Mouse (Mus musculus) G1E (cell line): Measurements from ENCODE around the gene Gm10663. TPM values are rescaled to one million over a fixed set of nuclear protein-coding genes. Genes with fewer than 3 reads are reported as not detected.

Experiments used
- ATAC-seq: 2 replicates; pipeline ENCODE4 v1.8.0; 2016; ENCODE audit warnings: mild to moderate bottlenecking; ENCODE audit not compliant: insufficient number of reproducible peaks, poor library complexity, low FRiP score, severe bottlenecking; ENCODE audit errors: extremely low read depth
- DNase-seq: peaks from one replicate; pipeline ENCODE4 v3.0.0; 2012; ENCODE audit warnings: low spot score
- H3K27me3 ChIP-seq: 2 replicates; pipeline ENCODE4 v1.6.1; 2012; ENCODE audit warnings: mild to moderate bottlenecking, low read length, inconsistent platforms; ENCODE audit not compliant: insufficient read depth
- H3K36me3 ChIP-seq: replicated peaks from 2 replicates; pipeline ENCODE3; 2012; ENCODE audit warnings: mild to moderate bottlenecking, inconsistent platforms
- H3K4me1 ChIP-seq: 2 replicates; pipeline ENCODE4 v1.6.1; 2012; ENCODE audit warnings: low read depth, low read length, inconsistent platforms, mixed read lengths; ENCODE audit not compliant: insufficient read depth
- H3K4me3 ChIP-seq: 2 replicates; pipeline ENCODE4 v1.5.1; 2012; ENCODE audit warnings: low read depth, mild to moderate bottlenecking, inconsistent platforms, low read length, moderate library complexity, mixed read lengths
- H3K9me3 ChIP-seq: replicated peaks from 2 replicates; pipeline ENCODE4 v1.6.1; 2012; ENCODE audit warnings: inconsistent platforms
- CTCF ChIP-seq: IDR thresholded peaks from 2 replicates; pipeline ENCODE4 v1.5.1; 2012; ENCODE audit warnings: low read depth, low read length, inconsistent platforms, mixed read lengths
- GATA1 ChIP-seq: IDR thresholded peaks from 2 replicates; pipeline ENCODE4 v1.6.1; 2012; ENCODE audit warnings: borderline replicate concordance, low read length, inconsistent platforms, mixed read lengths
- GATA2 ChIP-seq: IDR thresholded peaks from 2 replicates; pipeline ENCODE4 v1.6.1; 2012; ENCODE audit warnings: low read depth, low read length, inconsistent platforms, borderline replicate concordance
- POLR2AphosphoS5 ChIP-seq: IDR thresholded peaks from 2 replicates; pipeline ENCODE4 v1.6.1; 2012; ENCODE audit warnings: low read depth, low read length, inconsistent platforms; ENCODE audit not compliant: insufficient replicate concordance
- TAL1 ChIP-seq: conservative IDR thresholded peaks from 2 replicates; pipeline ENCODE4 v1.6.1; 2012; ENCODE audit warnings: low read depth, low read length, inconsistent platforms, mixed read lengths
- polyA plus RNA-seq: library from polyadenylated mRNA; stranded (reverse); fragments of >175 nt; gene quantifications from 2 replicates; pipeline ENCODE4 v1.2.3, GENCODE M21; 2012
- total RNA-seq, 2 experiments: library from RNA; stranded (forward) in 1 of 2; stranded (reverse) in 1 of 2; fragments of 200-1000 nt in 1 of 2; fragments of >200 nt in 1 of 2; fragmentation: Nextera tagmentation in 1 of 2; gene quantifications; 2 replicates each; pipeline ENCODE4 v1.2.3; 2014 to 2017

Gm10663 gene
- total and polyA plus RNA-seq, 3 experiments: not detected

DNA sequence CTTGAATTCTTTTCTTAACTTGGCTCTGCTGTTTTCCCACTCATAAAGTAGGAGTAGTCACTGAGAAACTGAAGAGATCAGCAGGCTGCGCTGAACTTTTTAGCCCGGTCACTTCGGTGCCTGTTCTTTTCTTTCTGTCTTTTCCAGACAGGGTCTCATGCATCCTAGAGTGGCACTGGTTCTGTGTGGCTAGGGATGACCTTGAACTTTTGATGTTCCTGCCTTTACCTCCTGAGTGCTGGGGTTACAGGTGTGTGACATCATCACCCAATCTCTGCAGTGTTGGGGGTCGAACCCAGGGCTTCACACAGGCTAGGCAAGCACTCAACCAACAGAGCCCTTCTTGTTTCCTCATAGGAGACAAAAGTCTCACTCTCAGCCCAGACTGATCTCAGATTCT, 18.1 kb upstream of the Gm10663 start:
- no peak overlapping the region for H3K4me3 ChIP-seq

DNA sequence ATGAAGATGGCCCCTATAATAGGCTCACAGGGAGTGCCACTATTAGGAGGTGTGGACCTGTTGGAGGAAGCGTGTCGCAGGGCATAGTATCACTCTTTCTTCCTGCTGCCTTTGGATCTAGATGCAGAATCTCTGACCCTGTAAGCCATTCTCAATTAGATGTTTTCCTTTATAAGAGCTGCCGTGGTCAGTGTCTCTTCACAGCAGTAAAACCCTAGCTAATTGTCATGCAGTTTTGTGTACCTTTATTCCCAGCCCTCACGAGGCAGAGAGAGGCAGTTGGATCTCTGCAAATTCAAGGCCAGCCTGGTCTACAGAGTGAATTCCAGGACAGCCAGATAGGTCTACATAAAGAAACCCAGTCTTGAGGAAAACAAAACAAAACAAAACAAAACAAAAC, 12.6 kb upstream of the Gm10663 start:
- ATAC-seq (no peak), DNase-seq (no peak)
- no peak for TF ChIP-seq CTCF
- no peak for TF ChIP-seq GATA2
- no peak for TF ChIP-seq POLR2AphosphoS5
- TF ChIP-seq TAL1: no peak
- TF ChIP-seq GATA1: no peak
- Histone ChIP-seq H3K4me1 (no peaks in the 10 kb centered on the region), H3K9me3 (no peaks in the 10 kb centered on the region), H3K27me3 (0 out of 2 replicates have a peak, but pooled peaks cover 6% of the 10 kb centered on the region), H3K36me3 (no peaks in the 10 kb centered on the region), H3K4me3 (no peak overlapping the region)

More for the DNA sequence above, 18.1 kb upstream of the Gm10663 start:
- no peak for TF ChIP-seq CTCF
- TF ChIP-seq GATA1: no peak
- no peak for TF ChIP-seq TAL1
- no peak for TF ChIP-seq POLR2AphosphoS5
- no peak for TF ChIP-seq GATA2
- no peaks in the 10 kb centered on the region for H3K9me3 ChIP-seq
- H3K27me3 ChIP-seq: peaks cover 16% of the 10 kb centered on the region; the same call in 1 of the 2 replicates
- no peak for DNase-seq
- H3K4me1 ChIP-seq: no peaks in the 10 kb centered on the region
- no peaks in the 10 kb centered on the region for H3K36me3 ChIP-seq
- ATAC-seq: no peak

DNA sequence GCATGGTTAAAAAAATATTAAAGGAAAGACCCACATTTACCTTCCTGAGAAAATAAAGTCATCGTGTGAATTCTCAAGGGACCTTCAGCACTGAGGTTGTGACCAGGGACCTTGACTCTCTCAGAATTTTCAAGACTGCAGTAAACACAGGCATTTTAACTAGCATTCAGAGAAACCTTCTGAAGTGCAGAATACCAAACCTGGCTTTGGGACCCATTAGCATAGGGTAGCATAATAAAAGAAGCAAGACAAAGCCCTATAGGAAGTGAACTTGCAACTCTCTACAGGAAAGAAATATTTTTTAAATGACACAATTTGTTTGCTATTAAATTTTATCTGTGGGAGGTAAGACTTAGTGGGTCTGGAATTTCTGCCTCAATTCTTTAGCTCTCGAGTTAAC, 10.8 kb upstream of the Gm10663 start:
- Histone ChIP-seq H3K36me3 (no peaks in the 10 kb centered on the region), H3K27me3 (no peaks in the 10 kb centered on the region), H3K4me1 (no peaks in the 10 kb centered on the region; the same call in 1 of the 2 replicates), H3K9me3 (no peaks in the 10 kb centered on the region), H3K4me3 (no peak overlapping the region)
- no peak for ATAC-seq
- no peak for DNase-seq
- TF ChIP-seq CTCF (no peak), TAL1 (no peak), POLR2AphosphoS5 (no peak), GATA1 (no peak), GATA2 (no peak)

DNA sequence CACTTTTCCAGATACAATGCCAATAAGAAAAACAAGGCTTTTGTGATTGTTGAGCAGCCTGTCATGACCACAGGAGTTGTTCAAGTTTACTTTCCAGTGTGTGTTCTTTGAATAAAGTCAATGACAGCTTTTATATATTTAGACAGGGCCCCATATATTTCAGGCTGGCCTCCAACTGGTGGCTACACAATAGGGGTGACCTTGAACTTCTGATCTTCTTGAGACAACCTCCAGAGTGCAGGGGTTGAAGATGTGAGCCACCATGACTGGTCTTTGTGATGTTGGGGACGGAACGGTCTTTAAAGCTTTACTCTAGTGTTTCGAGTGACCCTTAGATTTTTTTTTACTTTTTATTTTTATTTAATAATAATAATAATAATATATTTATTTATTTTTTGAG, 9.2 kb upstream of the Gm10663 start:
- no peaks in the 10 kb centered on the region for H3K9me3 ChIP-seq
- DNase-seq (no peak), ATAC-seq (no peak)
- no peak overlapping the region for H3K4me3 ChIP-seq
- H3K27me3 ChIP-seq: no peaks in the 10 kb centered on the region
- TF ChIP-seq GATA2 (no peak), TAL1 (no peak), GATA1 (no peak), POLR2AphosphoS5 (no peak), CTCF (no peak)
- no peaks in the 10 kb centered on the region; the same call in 1 of the 2 replicates for H3K4me1 ChIP-seq
- no peaks in the 10 kb centered on the region for H3K36me3 ChIP-seq

DNA sequence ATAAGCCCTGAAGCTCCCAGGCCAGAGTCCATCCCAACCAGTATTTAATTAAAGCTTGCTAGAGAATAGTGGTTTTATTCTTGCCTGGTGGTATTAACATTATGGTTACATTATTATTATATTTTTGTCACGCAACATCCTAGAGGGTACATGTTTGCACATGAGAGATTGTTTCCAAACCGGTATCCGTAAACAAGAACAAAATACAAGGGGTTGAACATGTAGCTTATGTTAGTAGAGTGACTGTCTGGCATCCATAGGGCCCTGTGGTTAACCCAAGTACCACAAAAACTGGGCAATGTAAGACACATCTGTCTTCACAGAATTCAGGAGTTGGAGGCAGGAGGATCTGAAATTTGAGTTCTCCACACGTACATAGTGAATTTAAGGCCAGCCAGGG, 7.8 kb upstream of the Gm10663 start:
- TF ChIP-seq GATA2 (no peak), TAL1 (no peak), CTCF (no peak), GATA1 (no peak), POLR2AphosphoS5 (no peak)
- Histone ChIP-seq H3K4me1 (no peaks in the 10 kb centered on the region; the same call in 1 of the 2 replicates), H3K9me3 (no peaks in the 10 kb centered on the region), H3K4me3 (no peak overlapping the region), H3K27me3 (no peaks in the 10 kb centered on the region), H3K36me3 (no peaks in the 10 kb centered on the region)
- DNase-seq (no peak), ATAC-seq (no peak)

DNA sequence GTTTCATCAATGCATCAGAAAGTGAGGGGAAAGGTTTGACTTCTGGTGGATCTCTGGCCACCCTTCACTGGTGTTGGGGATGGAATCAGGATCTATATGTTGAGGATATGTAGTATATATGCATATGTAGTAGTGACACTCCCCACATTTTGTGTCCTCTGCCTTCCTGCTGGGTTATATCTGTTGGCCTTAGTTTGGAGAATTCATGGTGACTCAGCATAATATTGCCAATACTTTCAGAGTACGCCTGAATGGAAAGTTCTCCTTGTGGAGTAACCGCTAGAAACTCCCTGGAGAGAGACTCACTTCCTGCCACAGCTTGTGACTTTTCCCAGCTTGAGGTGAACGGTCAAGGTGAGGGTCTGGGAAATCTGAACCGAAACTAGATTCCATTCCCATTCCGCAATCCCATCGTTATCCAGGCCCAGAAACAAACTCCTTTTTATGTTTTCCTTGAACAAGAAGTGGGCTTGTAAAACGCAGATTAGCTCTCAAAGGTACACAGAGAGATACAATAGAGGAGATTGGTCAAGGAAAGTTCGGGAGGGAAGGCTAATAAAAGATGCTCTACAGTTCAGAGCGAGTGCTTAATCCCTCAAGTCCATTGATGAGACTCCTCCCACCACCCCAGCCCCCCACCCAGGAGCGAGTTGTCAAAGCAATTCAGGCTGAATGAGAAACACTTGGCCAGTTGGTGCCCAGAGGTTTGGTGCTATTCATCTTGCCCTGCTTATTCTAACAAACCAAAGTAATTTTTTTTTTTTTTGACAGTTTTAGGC, 7.0 kb upstream of the Gm10663 start:
- Histone ChIP-seq H3K4me3 (no peak overlapping the region), H3K27me3 (no peaks in the 10 kb centered on the region), H3K36me3 (no peaks in the 10 kb centered on the region), H3K9me3 (no peaks in the 10 kb centered on the region), H3K4me1 (no peaks in the 10 kb centered on the region; the same call in 1 of the 2 replicates)
- TF ChIP-seq TAL1 (no peak), POLR2AphosphoS5 (no peak), GATA1 (no peak), CTCF (no peak), GATA2 (no peak)
- ATAC-seq: no peak
- no peak for DNase-seq
